In genomic region chr3:149117018-149117683, GRCm38 (mm10) we compare ENCODE assay signal across 8 mouse cellular contexts.
DNase-seq lines count a peak whose midpoint lies in the region; ATAC-seq lines count a peak whose summit lies in the region.
"Had no signal": no experiment of that assay in that cellular context is flagged by ENCODE, and none has a peak within 500 bp of the region (broad histone marks: within the 10 kb centered on the region; RNA-seq: fewer than 3 reads in every experiment).

No protein-coding gene starts in this region.

- peak overlapping the region; percentile 32; the same call in 1 of the 2 replicates for H3K27ac ChIP-seq in heart, embryonic 13.5 days (replicated peaks)

- H3K36me3 ChIP-seq in heart, embryonic 13.5 days, result no peaks in the 10 kb centered on the region

- H3K27me3 ChIP-seq in heart, embryonic 13.5 days (replicated peaks), result peaks cover 6% of the 10 kb centered on the region; the same call in 1 of the 2 replicates

- no peak overlapping the region for H3K4me3 ChIP-seq in heart, embryonic 13.5 days

- intact Hi-C loops in left cerebral cortex, postnatal 14 days (cut with DNase I), result no loop called here

- no peak overlapping the region for H3K9ac ChIP-seq in heart, embryonic 13.5 days

- DNase-seq in 3T3-L1 (ENCODE audit: low read depth, low spot score) (peak; percentile 22), ES-CJ7 (ENCODE audit: low read depth, low spot score) (peak; percentile 55)
- peak; percentile 66 to 70 for DNase-seq in kidney, postnatal 36 days
- DNase-seq in left cerebral cortex, postnatal 14 days (ENCODE audit: low spot score in 2 of 2), result no peak
- DNase-seq in right cerebral cortex, adult 2 months (ENCODE audit: low spot score in 2 of 2), result no peak
- DNase-seq in layer of hippocampus, adult 8-10 months (ENCODE audit: low spot score in 2 of 2), result no peak
- DNase-seq: gastrocnemius, postnatal 25 days had no signal

- H3K9me3 ChIP-seq in heart, embryonic 13.5 days, result no peaks in the 10 kb centered on the region

- peak overlapping the region; percentile 12; the same call in 1 of the 2 replicates for H3K4me2 ChIP-seq in heart, embryonic 13.5 days

- ATAC-seq in heart, embryonic 13.5 days (ENCODE audit: extremely low read depth, insufficient number of reproducible peaks, low FRiP score, low TSS enrichment), result peak; percentile 46; the same call in 1 of the 2 replicates

- 16% methylated on average over 6 of the region's 6 CpGs for WGBS in heart, embryonic 13.5 days

- peaks cover 33% of the 10 kb centered on the region for H3K4me1 ChIP-seq in heart, embryonic 13.5 days

Comparison
In these comparisons a context has a peak if more than half of its experiments do, and no peak if none do; other contexts are left out.
1. DNase-seq: peak in 3T3-L1 (single experiment), ES-CJ7 (single experiment) and kidney, postnatal 36 days (2 of 2); none in left cerebral cortex, postnatal 14 days (0 of 2), right cerebral cortex, adult 2 months (0 of 2) and layer of hippocampus, adult 8-10 months (0 of 2).